Mouse (Mus musculus) ovary, postnatal 10 days (tissue): Measurements from ENCODE around the gene Ccdc186.
"Not testable (repeated sequence)": the region's sequence is repeated elsewhere in the genome, so short reads cannot be mapped to it uniquely, and the experiment has no call there.

Source experiments
- DNase-seq: peaks from one replicate; pipeline ENCODE4 v3.0.0; 2022; ENCODE audit warnings: low spot score

The Ccdc186 gene

GRCm38 (mm10) chr19:56756412-56756811 lies 65.6 kb downstream of the Ccdc186 start:
- DNase-seq, result no peak

GRCm38 (mm10) chr19:56754456-56754855 lies 67.5 kb downstream of the Ccdc186 start:
- not testable (repeated sequence) for DNase-seq

- no peak for DNase-seq
These were observed 71.3 kb downstream of the Ccdc186 start for GRCm38 (mm10) chr19:56750709-56751108.

- DNase-seq, result no peak
These were observed 72.6 kb downstream of the Ccdc186 start for GRCm38 (mm10) chr19:56749343-56749742.

GRCm38 (mm10) chr19:56747878-56748277 lies 74.1 kb downstream of the Ccdc186 start:
- no peak for DNase-seq

GRCm38 (mm10) chr19:56746618-56747017 lies 75.4 kb downstream of the Ccdc186 start:
- DNase-seq, result no peak

- DNase-seq, result no peak
These were observed 76.5 kb downstream of the Ccdc186 start for GRCm38 (mm10) chr19:56745528-56745927.

- DNase-seq, result no peak
These were observed 76.9 kb downstream of the Ccdc186 start for GRCm38 (mm10) chr19:56745061-56745460.
